Mouse (Mus musculus): ENCODE results near the gene Atp6v1g3. TPM values are rescaled to one million over a fixed set of nuclear protein-coding genes. Genes with fewer than 3 reads are reported as not detected.

Atp6v1g3 gene
- polyA plus RNA-seq, 1 experiment from 2014 or later = not detected

DNA sequence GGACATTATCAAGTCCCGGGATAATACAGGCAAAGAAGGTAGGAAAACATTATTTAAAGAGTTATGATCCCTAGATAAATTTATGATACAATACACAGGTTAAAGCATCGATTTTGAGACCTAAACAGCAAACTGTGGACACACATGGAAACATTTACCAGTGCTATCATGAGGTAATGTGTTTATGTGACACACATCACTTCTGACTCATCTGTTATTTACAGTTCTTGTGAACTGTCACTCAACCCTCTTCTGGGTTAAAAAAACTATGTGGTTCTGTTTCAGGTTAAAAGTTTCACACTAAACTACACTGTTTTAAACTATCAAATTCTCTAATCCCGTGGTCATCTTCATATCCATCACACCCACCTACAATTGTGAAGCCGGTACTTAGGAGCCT, 14.8 kb upstream of the Atp6v1g3 start:
- WGBS = 78% methylated on average over 4 of the region's 4 CpGs
- Histone ChIP-seq H3K4me1 (no peaks in the 10 kb centered on the region), H3K27ac (replicated peaks) (no peak overlapping the region), H3K27me3 (replicated peaks; ENCODE audit: low read depth, poor library complexity, severe bottlenecking) (no peaks in the 10 kb centered on the region), H3K4me3 (no peak overlapping the region), H3K36me3 (replicated peaks) (no peaks in the 10 kb centered on the region), H3K9me3 (no peaks in the 10 kb centered on the region)
- no peak for DNase-seq (ENCODE audit: low spot score)

DNA sequence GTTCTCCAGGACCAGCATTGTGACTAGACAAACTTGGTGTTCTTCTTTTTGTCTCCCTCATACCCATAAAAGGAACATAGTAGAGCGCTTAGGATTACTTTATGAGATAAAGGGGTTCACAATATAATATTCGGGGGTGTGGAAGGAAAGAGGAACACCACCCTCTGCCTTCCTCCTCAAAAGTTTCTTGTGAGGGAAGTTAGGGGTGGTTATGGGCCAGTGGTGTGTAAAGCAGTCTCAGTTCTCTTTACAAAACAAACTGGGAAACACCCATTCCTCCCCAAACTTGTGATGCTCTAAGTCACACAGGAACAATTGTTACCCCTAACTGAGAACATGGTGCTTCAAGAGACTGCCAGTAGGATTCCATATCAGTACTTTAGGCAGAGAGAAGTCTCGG, 12.0 kb upstream of the Atp6v1g3 start:
- 89% methylated on average over 3 of the region's 3 CpGs for WGBS
- no peak for DNase-seq (ENCODE audit: low spot score)
- Histone ChIP-seq H3K4me1 (no peaks in the 10 kb centered on the region), H3K27me3 (replicated peaks; ENCODE audit: low read depth, poor library complexity, severe bottlenecking) (no peaks in the 10 kb centered on the region), H3K4me3 (no peak overlapping the region), H3K36me3 (replicated peaks) (no peaks in the 10 kb centered on the region), H3K9me3 (no peaks in the 10 kb centered on the region), H3K27ac (replicated peaks) (no peak overlapping the region)

GRCm38 (mm10) chr1:138262408-138262807, 11.1 kb upstream of the Atp6v1g3 start:
- no peak overlapping the region for H3K4me3 ChIP-seq
- no peaks in the 10 kb centered on the region for H3K9me3 ChIP-seq
- no peak overlapping the region for H3K27ac ChIP-seq (replicated peaks)
- H3K27me3 ChIP-seq (replicated peaks; ENCODE audit: low read depth, poor library complexity, severe bottlenecking) = no peaks in the 10 kb centered on the region
- DNase-seq (ENCODE audit: low spot score) = no peak
- H3K4me1 ChIP-seq = no peaks in the 10 kb centered on the region
- no peaks in the 10 kb centered on the region for H3K36me3 ChIP-seq (replicated peaks)

DNA sequence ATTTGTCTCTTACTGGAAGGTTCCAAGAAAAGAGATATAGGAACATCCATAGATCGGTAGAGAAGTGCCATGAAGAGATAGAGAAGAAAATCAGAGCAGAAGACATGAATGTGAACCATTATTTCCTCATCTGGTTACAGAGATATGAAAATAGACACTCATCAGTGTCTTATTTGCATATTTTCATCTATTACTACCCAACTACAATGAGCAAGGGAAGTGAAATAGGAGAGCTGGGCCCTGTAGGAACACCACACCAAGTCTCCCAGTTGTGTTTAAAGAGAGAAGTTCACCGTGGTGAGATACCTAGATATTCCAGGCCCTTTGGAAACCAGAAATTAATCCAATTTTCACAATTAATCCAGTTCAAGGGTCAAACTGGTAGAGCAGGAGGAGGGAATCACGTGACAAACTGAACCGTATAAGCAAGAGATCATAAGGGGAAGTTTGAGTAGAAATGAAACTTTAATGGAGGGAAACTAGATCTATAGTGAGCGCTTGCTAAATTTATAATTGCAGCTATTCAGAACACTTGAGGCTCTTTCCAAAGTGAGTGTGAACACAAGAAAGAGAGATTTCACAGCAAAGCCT, 6.0 kb upstream of the Atp6v1g3 start:
- no peaks in the 10 kb centered on the region for H3K36me3 ChIP-seq (replicated peaks)
- no peaks in the 10 kb centered on the region for H3K9me3 ChIP-seq
- no peak overlapping the region for H3K27ac ChIP-seq (replicated peaks)
- WGBS = 84% methylated on average over 5 of the region's 5 CpGs
- no peak overlapping the region for H3K4me3 ChIP-seq
- DNase-seq (ENCODE audit: low spot score) = no peak
- H3K4me1 ChIP-seq = no peaks in the 10 kb centered on the region
- H3K27me3 ChIP-seq (replicated peaks; ENCODE audit: low read depth, poor library complexity, severe bottlenecking) = no peaks in the 10 kb centered on the region

DNA sequence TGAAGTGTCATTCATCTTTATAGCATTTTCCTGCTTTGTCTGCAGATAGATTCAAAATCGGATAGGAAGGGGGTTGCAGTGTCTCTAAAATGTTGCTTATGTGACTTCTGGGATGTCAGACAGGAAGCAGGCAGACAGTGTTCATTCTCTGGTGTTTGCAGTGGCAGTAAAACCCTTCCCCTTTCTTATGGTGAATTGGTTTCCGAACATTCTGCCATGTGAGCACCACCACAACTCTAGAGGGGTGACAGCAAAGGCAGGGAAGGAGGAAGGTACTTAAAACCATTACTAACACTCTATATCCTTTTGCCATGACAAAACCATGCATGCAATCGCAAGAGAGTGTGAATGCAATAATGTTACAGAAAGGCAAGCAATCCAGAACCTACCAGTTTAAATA, 1.4 kb downstream of the Atp6v1g3 start:
- H3K27me3 ChIP-seq (replicated peaks; ENCODE audit: low read depth, poor library complexity, severe bottlenecking) = no peaks in the 10 kb centered on the region
- H3K9me3 ChIP-seq = no peaks in the 10 kb centered on the region
- no peak overlapping the region for H3K27ac ChIP-seq (replicated peaks)
- no peak overlapping the region for H3K4me3 ChIP-seq
- no peaks in the 10 kb centered on the region for H3K4me1 ChIP-seq
- H3K36me3 ChIP-seq (replicated peaks) = no peaks in the 10 kb centered on the region
- WGBS = 83% methylated on average over 3 of the region's 3 CpGs
- DNase-seq (ENCODE audit: low spot score) = no peak

GRCm38 (mm10) chr1:138275859-138276258, 2.3 kb downstream of the Atp6v1g3 start:
- Histone ChIP-seq H3K36me3 (replicated peaks) (no peaks in the 10 kb centered on the region), H3K27me3 (replicated peaks; ENCODE audit: low read depth, poor library complexity, severe bottlenecking) (no peaks in the 10 kb centered on the region), H3K4me3 (no peak overlapping the region), H3K4me1 (no peaks in the 10 kb centered on the region), H3K9me3 (no peaks in the 10 kb centered on the region), H3K27ac (replicated peaks) (no peak overlapping the region)
- WGBS = 70% methylated on average over 5 of the region's 5 CpGs
- DNase-seq (ENCODE audit: low spot score) = no peak

DNA sequence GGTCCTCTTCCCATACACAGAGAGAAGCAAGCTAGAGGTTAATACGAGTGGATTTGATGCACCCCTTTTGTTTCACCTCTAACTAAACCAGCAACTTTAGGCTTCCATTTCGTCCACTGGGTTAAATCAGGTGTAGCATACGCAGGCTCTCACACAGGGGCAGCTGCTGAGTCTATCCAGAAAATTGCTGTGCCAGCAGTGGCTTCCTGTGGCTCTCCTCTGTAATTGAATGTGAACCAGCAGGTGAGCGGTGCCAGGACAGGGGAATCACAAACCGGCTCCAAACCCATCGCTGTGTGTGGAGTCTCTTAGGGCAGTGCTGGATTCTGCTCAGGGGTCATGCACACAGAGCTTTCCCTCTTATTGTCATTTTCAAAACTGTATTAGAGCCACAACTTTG, 7.6 kb downstream of the Atp6v1g3 start:
- no peak for DNase-seq (ENCODE audit: low spot score)
- no peaks in the 10 kb centered on the region for H3K27me3 ChIP-seq (replicated peaks; ENCODE audit: low read depth, poor library complexity, severe bottlenecking)
- no peak overlapping the region for H3K27ac ChIP-seq (replicated peaks)
- no peaks in the 10 kb centered on the region for H3K9me3 ChIP-seq
- H3K4me1 ChIP-seq = no peaks in the 10 kb centered on the region; the same call in 1 of the 2 replicates
- H3K36me3 ChIP-seq (replicated peaks) = no peaks in the 10 kb centered on the region
- no peak overlapping the region for H3K4me3 ChIP-seq
- 53% methylated on average over 6 of the region's 6 CpGs for WGBS

GRCm38 (mm10) chr1:138282413-138283141, 9.0 kb downstream of the Atp6v1g3 start:
- no peak overlapping the region for H3K4me3 ChIP-seq
- no peaks in the 10 kb centered on the region for H3K27me3 ChIP-seq (replicated peaks; ENCODE audit: low read depth, poor library complexity, severe bottlenecking)
- no peaks in the 10 kb centered on the region; the same call in 1 of the 2 replicates for H3K4me1 ChIP-seq
- 87% methylated on average over 3 of the region's 3 CpGs for WGBS
- H3K27ac ChIP-seq (replicated peaks) = no peak overlapping the region
- H3K9me3 ChIP-seq = no peaks in the 10 kb centered on the region
- DNase-seq (ENCODE audit: low spot score) = no peak
- H3K36me3 ChIP-seq (replicated peaks) = no peaks in the 10 kb centered on the region

- H3K27me3 ChIP-seq (replicated peaks; ENCODE audit: low read depth, poor library complexity, severe bottlenecking) = no peaks in the 10 kb centered on the region
- H3K4me3 ChIP-seq = no peak overlapping the region
- no peaks in the 10 kb centered on the region for H3K9me3 ChIP-seq
- no peak overlapping the region for H3K27ac ChIP-seq (replicated peaks)
- no peak for DNase-seq (ENCODE audit: low spot score)
- H3K4me1 ChIP-seq = no peaks in the 10 kb centered on the region; the same call in 1 of the 2 replicates
- 90% methylated on average over 4 of the region's 4 CpGs for WGBS
- no peaks in the 10 kb centered on the region for H3K36me3 ChIP-seq (replicated peaks)
Observed at GRCm38 (mm10) chr1:138287665-138288064, 14.1 kb downstream of the Atp6v1g3 start.

- Histone ChIP-seq H3K36me3 (replicated peaks) (no peaks in the 10 kb centered on the region), H3K27me3 (replicated peaks; ENCODE audit: low read depth, poor library complexity, severe bottlenecking) (no peaks in the 10 kb centered on the region), H3K27ac (replicated peaks) (no peak overlapping the region), H3K9me3 (no peaks in the 10 kb centered on the region), H3K4me1 (no peaks in the 10 kb centered on the region), H3K4me3 (no peak overlapping the region)
- DNase-seq (ENCODE audit: low spot score) = no peak
- 88% methylated on average over 1 of the region's 1 CpGs for WGBS
Observed at GRCm38 (mm10) chr1:138288721-138289120, 15.2 kb downstream of the Atp6v1g3 start.

GRCm38 (mm10) chr1:138289455-138290425, 16.2 kb downstream of the Atp6v1g3 start:
- 79% methylated on average over 7 of the region's 7 CpGs for WGBS
- Histone ChIP-seq H3K27ac (replicated peaks) (no peak overlapping the region), H3K27me3 (replicated peaks; ENCODE audit: low read depth, poor library complexity, severe bottlenecking) (no peaks in the 10 kb centered on the region), H3K36me3 (replicated peaks) (no peaks in the 10 kb centered on the region), H3K4me1 (no peaks in the 10 kb centered on the region), H3K4me3 (no peak overlapping the region), H3K9me3 (no peaks in the 10 kb centered on the region)
- DNase-seq (ENCODE audit: low spot score) = no peak

DNA sequence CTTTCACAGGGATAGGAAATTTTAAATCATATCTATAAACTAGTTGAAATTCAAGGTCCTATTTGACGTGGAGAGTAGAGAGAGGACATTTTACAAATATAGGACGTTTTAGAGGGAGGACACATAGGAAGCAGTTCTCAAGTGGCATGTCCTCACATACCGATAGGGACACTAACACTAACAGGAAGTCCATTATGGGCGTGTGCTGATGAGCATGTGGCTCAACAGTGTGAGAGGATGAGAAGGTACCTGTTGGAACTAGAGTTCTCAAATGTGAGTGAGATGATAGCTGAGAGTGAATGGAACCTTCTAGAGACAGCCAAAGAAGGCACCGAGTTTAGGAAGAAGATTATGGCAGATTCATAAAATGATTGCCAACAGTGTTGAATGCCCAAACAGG, 17.9 kb downstream of the Atp6v1g3 start:
- no peaks in the 10 kb centered on the region for H3K4me1 ChIP-seq
- H3K27ac ChIP-seq (replicated peaks) = no peak overlapping the region
- H3K4me3 ChIP-seq = no peak overlapping the region
- H3K9me3 ChIP-seq = no peaks in the 10 kb centered on the region
- 83% methylated on average over 5 of the region's 5 CpGs for WGBS
- H3K36me3 ChIP-seq (replicated peaks) = no peaks in the 10 kb centered on the region
- no peaks in the 10 kb centered on the region for H3K27me3 ChIP-seq (replicated peaks; ENCODE audit: low read depth, poor library complexity, severe bottlenecking)
- no peak for DNase-seq (ENCODE audit: low spot score)
